Mouse (Mus musculus) forebrain, embryonic 10.5 days (tissue): Measurements from ENCODE around the gene Vat1. TPM values are rescaled to one million over a fixed set of nuclear protein-coding genes. Genes with fewer than 3 reads are reported as not detected.

Source experiments
- DNase-seq: peaks from one replicate; pipeline ENCODE4 v3.0.0-alpha.2; 2017; ENCODE audit warnings: low spot score; ENCODE audit errors: extremely low spot score
- H3K27ac ChIP-seq: fragments of 300-500 bp; sonication (generic); 2 replicates; pipeline ENCODE4 v1.5.1; 2016; ENCODE audit warnings: mild to moderate bottlenecking
- H3K27me3 ChIP-seq: fragments of 300-500 bp; sonication (generic); 2 replicates; pipeline ENCODE4 v1.6.1; 2016; ENCODE audit warnings: mild to moderate bottlenecking; ENCODE audit not compliant: poor library complexity, severe bottlenecking
- H3K36me3 ChIP-seq: fragments of 300-500 bp; sonication (generic); replicated peaks from 2 replicates; pipeline ENCODE4 v1.6.1; 2016; ENCODE audit warnings: mild to moderate bottlenecking, moderate library complexity
- H3K4me1 ChIP-seq: fragments of 300-500 bp; sonication (generic); 2 replicates; pipeline ENCODE4 v1.6.1; 2016
- H3K4me3 ChIP-seq: fragments of 300-500 bp; sonication (generic); 2 replicates; pipeline ENCODE4 v1.5.1; 2016; ENCODE audit warnings: mild to moderate bottlenecking, moderate library complexity
- H3K9me3 ChIP-seq: fragments of 300-500 bp; sonication (generic); 2 replicates; pipeline ENCODE4 v1.6.1; 2016; ENCODE audit warnings: mild to moderate bottlenecking, moderate library complexity
- WGBS: fragments of 180-500 bp; shearing (Covaris S2); methylation state at CpG from one replicate; pipeline ENCODE4 v1.1.7; 2016; 5-methylcytosine and 5-hydroxymethylcytosine counted together
- microRNA-seq: library from miRNA; unstranded; fragments of <30 nt; microRNA quantifications from one replicate; pipeline ENCODE4, GENCODE M21; 2017
- polyA plus RNA-seq: library from polyadenylated mRNA; unstranded; fragments of >200 nt; fragmentation: Nextera tagmentation; extraction: Ambion mirVana; gene quantifications from 2 replicates; pipeline ENCODE4 v1.2.1, GENCODE M21; 2016

The Vat1 gene
- polyA plus RNA-seq, 1 experiment from 2014 or later, result 28.5 TPM

GRCm38 (mm10) chr11:101424925-101425813 lies 40.9 kb downstream of the Vat1 start, which contains the start of the genes Rundc1 and Ptges3l:
Gene Rundc1, plus strand, starts transcription at chr11:101425085.
Gene Ptges3l, minus strand, starts transcription at chr11:101425333.
- H3K27ac ChIP-seq, result peak within 1 kb of the TSS; percentile 83
- under 1% methylated on average over 81 of the region's 81 CpGs for WGBS

GRCm38 (mm10) chr11:101424105-101424851 lies 41.8 kb downstream of the Vat1 start, which contains the start of gene Gm27029:
Gene Gm27029, minus strand, starts transcription at chr11:101424796.
- Histone ChIP-seq H3K27ac (peak within 1 kb of the TSS; percentile 83), H3K4me3 (peak within 1 kb of the TSS; percentile 84), H3K9me3 (no peaks in the 10 kb centered on the region), H3K4me1 (peaks cover 33% of the 10 kb centered on the region), H3K27me3 (peaks cover 10% of the 10 kb centered on the region), H3K36me3 (peaks cover 6% of the 10 kb centered on the region)
- WGBS, result 4% methylated on average over 23 of the region's 23 CpGs
- no peak for DNase-seq

More at GRCm38 (mm10) chr11:101424925-101425813, 40.9 kb downstream of the Vat1 start, which contains the start of the genes Rundc1 and Ptges3l:
- peak within 1 kb of the TSS; percentile 84 for H3K4me3 ChIP-seq
- H3K27me3 ChIP-seq, result peaks cover 10% of the 10 kb centered on the region
- no peaks in the 10 kb centered on the region for H3K9me3 ChIP-seq
- peaks cover 14% of the 10 kb centered on the region for H3K36me3 ChIP-seq
- DNase-seq, result peak; percentile 98
- peaks cover 30% of the 10 kb centered on the region for H3K4me1 ChIP-seq

GRCm38 (mm10) chr11:101420148-101420547 lies 45.9 kb downstream of the Vat1 start:
- H3K4me3 ChIP-seq, result no peak overlapping the region
- peaks cover 32% of the 10 kb centered on the region for H3K4me1 ChIP-seq
- 86% methylated on average over 5 of the region's 5 CpGs for WGBS
- H3K27ac ChIP-seq, result no peak overlapping the region
- no peaks in the 10 kb centered on the region for H3K9me3 ChIP-seq
- DNase-seq, result no peak
- peaks cover 3% of the 10 kb centered on the region; the same call in 1 of the 2 replicates for H3K36me3 ChIP-seq
- H3K27me3 ChIP-seq, result peaks cover 10% of the 10 kb centered on the region

DNA sequence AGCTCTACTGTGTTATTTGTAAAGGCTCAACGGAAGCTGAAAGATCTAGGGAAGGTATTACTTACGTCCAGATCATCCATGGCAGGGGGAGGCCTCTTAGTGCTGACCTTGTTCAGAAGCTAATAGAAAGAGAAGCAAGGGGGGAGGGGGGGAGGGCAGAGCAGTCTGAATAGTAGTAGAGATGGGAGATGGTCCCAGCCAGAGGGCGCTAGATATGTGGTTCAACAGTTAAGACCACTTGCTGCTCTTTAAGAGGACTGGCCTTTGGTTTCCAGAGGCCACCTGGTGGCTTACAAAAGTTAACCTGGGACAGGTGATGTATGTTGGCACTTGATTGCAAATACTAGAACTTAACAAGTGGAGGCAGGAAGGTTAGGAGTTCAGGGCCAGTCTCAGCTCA lies 46.4 kb downstream of the Vat1 start:
- 15% methylated on average over 3 of the region's 3 CpGs for WGBS
- no peak for DNase-seq
- H3K27ac ChIP-seq, result no peak overlapping the region
- H3K36me3 ChIP-seq, result peaks cover 6% of the 10 kb centered on the region; the same call in 1 of the 2 replicates
- H3K4me3 ChIP-seq, result no peak overlapping the region
- H3K27me3 ChIP-seq, result peaks cover 10% of the 10 kb centered on the region
- H3K4me1 ChIP-seq, result peaks cover 31% of the 10 kb centered on the region
- no peaks in the 10 kb centered on the region for H3K9me3 ChIP-seq

DNA sequence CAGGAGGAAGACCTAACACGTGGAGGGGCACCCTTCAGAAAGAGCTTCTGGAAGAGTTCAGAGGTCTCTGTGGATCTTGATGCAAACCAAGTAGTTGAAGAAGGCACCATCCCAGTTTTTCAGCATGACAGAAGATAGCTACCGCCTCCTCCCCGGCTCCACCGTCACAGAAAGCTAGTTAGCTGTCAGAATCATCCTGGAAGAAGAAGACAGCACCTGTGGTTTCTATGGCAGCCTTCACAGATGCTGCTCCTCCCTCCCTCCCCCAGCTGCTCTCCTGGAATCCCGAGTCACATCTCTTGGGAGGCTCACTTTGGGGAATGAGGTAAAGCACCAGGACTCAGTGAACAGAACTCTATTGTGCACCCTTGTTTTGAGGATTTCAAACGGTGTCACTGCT lies 47.0 kb downstream of the Vat1 start:
- DNase-seq, result no peak
- Histone ChIP-seq H3K36me3 (peaks cover 10% of the 10 kb centered on the region), H3K4me1 (peaks cover 25% of the 10 kb centered on the region), H3K27me3 (peaks cover 7% of the 10 kb centered on the region), H3K9me3 (no peaks in the 10 kb centered on the region), H3K27ac (no peak overlapping the region), H3K4me3 (no peak overlapping the region)
- 59% methylated on average over 6 of the region's 6 CpGs for WGBS

DNA sequence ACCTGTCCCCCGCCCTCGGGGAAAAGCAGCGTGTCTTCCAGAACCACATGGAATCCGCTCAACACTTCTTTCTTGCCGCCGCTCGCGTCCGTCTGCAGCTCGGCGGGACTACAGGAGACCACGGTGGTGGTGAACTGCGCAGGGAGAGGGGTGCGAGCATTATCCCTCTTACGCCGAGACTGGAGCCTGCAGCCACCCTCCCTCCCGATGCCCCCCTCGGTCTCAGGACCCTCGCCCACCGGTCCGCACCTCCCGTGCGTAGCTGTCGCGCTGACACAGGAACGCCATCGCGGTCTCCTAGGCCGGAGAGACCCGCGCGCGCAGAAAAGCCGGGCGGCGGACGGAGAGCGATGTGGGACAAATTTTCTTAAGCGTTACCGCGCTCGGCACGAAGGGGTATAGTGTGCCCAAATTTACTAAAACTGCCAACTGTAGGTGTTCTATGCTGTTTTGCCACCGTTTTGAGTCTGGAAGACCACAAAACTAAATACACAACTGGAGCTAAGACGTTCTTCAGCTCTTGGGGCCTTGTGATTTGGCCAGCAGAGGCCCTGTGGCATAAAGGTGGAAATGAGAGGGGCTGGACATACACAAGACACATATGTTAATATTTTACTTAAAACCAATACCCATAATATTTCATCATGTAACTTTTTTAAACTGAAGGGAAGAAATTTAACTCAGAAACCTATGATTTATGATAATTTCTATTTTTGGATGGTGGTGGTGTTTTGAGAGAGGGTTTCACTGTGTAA lies 48.8 kb downstream of the Vat1 start, which contains the start of gene Aarsd1:
Aarsd1 (minus strand) TSS at position 515 of the 755 bp plus-strand sequence.
- peak within 1 kb of the TSS; percentile 93 for H3K4me3 ChIP-seq
- H3K27ac ChIP-seq, result peak within 1 kb of the TSS; percentile 94
- H3K27me3 ChIP-seq, result no peaks in the 10 kb centered on the region
- peaks cover 21% of the 10 kb centered on the region for H3K4me1 ChIP-seq
- DNase-seq, result peak; percentile 88
- peaks cover 27% of the 10 kb centered on the region for H3K36me3 ChIP-seq
- WGBS, result under 1% methylated on average over 45 of the region's 45 CpGs
- H3K9me3 ChIP-seq, result no peaks in the 10 kb centered on the region

DNA sequence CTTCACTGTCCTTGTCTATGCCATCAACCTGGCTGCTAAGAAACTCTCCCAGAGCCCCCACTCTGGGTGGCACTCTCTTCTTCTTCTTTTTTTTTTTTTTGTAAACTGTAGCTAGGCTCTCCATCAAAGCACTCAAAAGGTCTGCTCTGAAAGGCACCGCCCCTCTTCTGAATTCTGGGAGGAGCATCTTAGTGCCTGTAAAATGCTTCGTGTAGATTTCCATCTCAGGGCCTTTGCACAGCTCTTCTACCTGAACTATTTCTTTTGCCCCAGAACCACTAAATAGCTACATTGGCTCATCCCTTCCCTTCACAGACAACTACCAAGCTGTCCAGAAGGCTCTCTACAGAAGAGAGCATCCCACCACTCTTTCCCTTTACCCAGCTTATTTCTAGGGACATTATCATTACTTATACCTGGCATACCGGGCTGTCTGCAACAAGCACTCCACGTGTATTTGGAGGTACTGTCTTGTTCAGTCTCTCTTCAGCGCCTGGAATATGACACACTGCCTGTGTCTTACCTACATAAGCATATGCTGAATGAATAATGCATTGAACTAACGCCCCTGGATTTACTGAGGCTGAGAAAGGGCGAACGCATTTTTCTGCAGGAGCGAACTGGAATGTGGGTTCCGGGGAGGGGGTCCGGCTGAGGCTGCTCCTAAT lies 49.5 kb downstream of the Vat1 start:
- DNase-seq, result no peak
- peaks cover 34% of the 10 kb centered on the region for H3K36me3 ChIP-seq
- H3K27ac ChIP-seq, result peak overlapping the region; percentile 94
- no peaks in the 10 kb centered on the region for H3K9me3 ChIP-seq
- 4% methylated on average over 11 of the region's 11 CpGs for WGBS
- no peaks in the 10 kb centered on the region for H3K27me3 ChIP-seq
- peaks cover 21% of the 10 kb centered on the region for H3K4me1 ChIP-seq
- H3K4me3 ChIP-seq, result peak overlapping the region; percentile 93

GRCm38 (mm10) chr11:101415306-101415705 lies 50.7 kb downstream of the Vat1 start:
- H3K27me3 ChIP-seq, result no peaks in the 10 kb centered on the region
- no peak overlapping the region for H3K27ac ChIP-seq
- H3K4me1 ChIP-seq, result peaks cover 21% of the 10 kb centered on the region
- no peak overlapping the region for H3K4me3 ChIP-seq
- 93% methylated on average over 2 of the region's 2 CpGs for WGBS
- peaks cover 47% of the 10 kb centered on the region for H3K36me3 ChIP-seq
- DNase-seq, result no peak
- H3K9me3 ChIP-seq, result no peaks in the 10 kb centered on the region

Small RNAs within 50 kb of the gene (microRNA-seq; reads per million reads assigned to microRNA genes)
- not detected for gene Mir6929

Other genes with a start within 250 kb of the Vat1 start
- 9.9 and 10.2 TPM in 2 replicates for gene Ezh1, start 239.8 kb downstream of the Vat1 start, polyA plus RNA-seq
- gene Ramp2, start 220.2 kb downstream of the Vat1 start, polyA plus RNA-seq, result 54.8 and 57.3 TPM in 2 replicates
- gene Vps25, start 212.5 kb downstream of the Vat1 start, polyA plus RNA-seq, result 128 and 129 TPM in 2 replicates
- gene Wnk4, start 205.7 kb downstream of the Vat1 start, polyA plus RNA-seq, result 5.4 and 6.4 TPM in 2 replicates
- gene Cntd1, start 187.2 kb downstream of the Vat1 start, polyA plus RNA-seq, result 0.77 and 1.0 TPM in 2 replicates
- gene Coa3, start 187.1 kb downstream of the Vat1 start, polyA plus RNA-seq, result 186 and 194 TPM in 2 replicates
- 144 and 154 TPM in 2 replicates for gene Becn1, start 163.9 kb downstream of the Vat1 start, polyA plus RNA-seq
- gene Psme3, start 150.0 kb downstream of the Vat1 start, polyA plus RNA-seq, result 207 and 217 TPM in 2 replicates
- 2.1 and 2.5 TPM in 2 replicates for gene Aoc2, start 141.2 kb downstream of the Vat1 start, polyA plus RNA-seq
- not detected in 2 replicates for gene Aoc3, start 135.6 kb downstream of the Vat1 start, polyA plus RNA-seq
- gene G6pc, start 98.7 kb downstream of the Vat1 start, polyA plus RNA-seq, result not detected in 2 replicates
- 109 and 115 TPM in 2 replicates for gene Aarsd1, start 48.6 kb downstream of the Vat1 start, polyA plus RNA-seq
- gene Gm27029, start 41.4 kb downstream of the Vat1 start, polyA plus RNA-seq, result 10.9 and 11.6 TPM in 2 replicates
- 20.9 and 21.4 TPM in 2 replicates for gene Rundc1, start 41.1 kb downstream of the Vat1 start, polyA plus RNA-seq
- 2.3 and 3.8 TPM in 2 replicates for gene Ptges3l, start 40.9 kb downstream of the Vat1 start, polyA plus RNA-seq
- gene Rpl27, start 23.9 kb downstream of the Vat1 start, polyA plus RNA-seq, result 499 and 505 TPM in 2 replicates
- 3.3 and 3.4 TPM in 2 replicates for gene Ifi35, start 17.8 kb downstream of the Vat1 start, polyA plus RNA-seq
- 28.1 and 36.9 TPM in 2 replicates for gene Rnd2, start 1.2 kb downstream of the Vat1 start, polyA plus RNA-seq
- gene Brca1, start 85.7 kb upstream of the Vat1 start, polyA plus RNA-seq, result 26.2 and 27.4 TPM in 2 replicates
- 61.7 and 69.9 TPM in 2 replicates for gene Nbr1, start 85.9 kb upstream of the Vat1 start, polyA plus RNA-seq
- gene Tmem106a, start 116.0 kb upstream of the Vat1 start, polyA plus RNA-seq, result 1.5 and 1.8 TPM in 2 replicates
- gene Gm11634, start 133.0 kb upstream of the Vat1 start, polyA plus RNA-seq, result not detected in 2 replicates
- 30.7 and 33.9 TPM in 2 replicates for gene Rdm1, start 161.0 kb upstream of the Vat1 start, polyA plus RNA-seq
- gene Arl4d, start 199.3 kb upstream of the Vat1 start, polyA plus RNA-seq, result 2.4 and 3.1 TPM in 2 replicates